Mouse (Mus musculus): ENCODE measurements at regions not wholly inside any gene's neighbourhood (a gene's known extent, or its start where the extent isn't known, plus 50 kb on each side); places are given as distances from the start of the nearest gene placed in this dataset.

DNA sequence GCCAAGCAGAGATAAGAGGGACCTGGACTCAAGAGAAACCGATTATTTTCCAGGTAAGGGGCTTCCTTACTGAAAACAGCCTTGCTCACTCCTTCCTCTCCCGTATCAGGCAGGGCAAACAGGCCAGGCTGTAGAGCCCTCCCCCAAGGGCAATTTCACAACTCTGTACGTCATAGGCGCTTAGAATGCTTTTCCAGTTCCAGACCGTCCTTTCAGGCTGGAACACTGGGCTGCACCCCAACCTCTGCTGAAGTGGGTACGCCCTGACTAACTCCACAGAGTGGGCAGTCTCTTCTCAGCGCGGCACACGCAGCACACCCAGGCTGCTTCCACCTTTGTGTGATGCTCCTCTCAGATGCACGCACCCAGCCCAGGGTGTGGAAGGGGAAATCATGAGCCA, 186.8 kb upstream of the Klf14 start:
- TF ChIP-seq CTCF (IDR thresholded peaks at IDR 0.05; ENCODE audit: extremely low read depth, insufficient read depth, low read length) = no peak
- TF ChIP-seq POLR2A (IDR thresholded peaks at IDR 0.05; ENCODE audit: extremely low read depth, insufficient read depth, low read length) = no peak

All from cortical plate, adult 2 months (tissue).